Mouse (Mus musculus) ES-E14 (cell line): Measurements from ENCODE around the gene Arrb2.
A peak's percentile ranks its signal among the peaks of the same experiment; 100 is the strongest.
"Not testable (repeated sequence)": the region's sequence is repeated elsewhere in the genome, so short reads cannot be mapped to it uniquely, and the experiment has no call there.

Experiments
- CHD2 ChIP-seq: IDR thresholded peaks from 2 replicates; pipeline ENCODE4 v1.6.1; 2014; ENCODE audit warnings: mild to moderate bottlenecking, low read depth, low read length, inconsistent platforms
- HCFC1 ChIP-seq: IDR thresholded peaks from 2 replicates; pipeline ENCODE4 v1.6.1; 2012; ENCODE audit warnings: low read length, inconsistent platforms, borderline replicate concordance; ENCODE audit not compliant: insufficient read depth
- MAFK ChIP-seq: IDR thresholded peaks from 2 replicates; pipeline ENCODE4 v1.6.1; 2014; ENCODE audit warnings: mild to moderate bottlenecking, low read depth, low read length, inconsistent platforms; ENCODE audit not compliant: insufficient read depth
- ZNF384 ChIP-seq: IDR thresholded peaks from 2 replicates; pipeline ENCODE4 v1.6.1; 2012; ENCODE audit warnings: low read depth, low read length, inconsistent platforms

DNA sequence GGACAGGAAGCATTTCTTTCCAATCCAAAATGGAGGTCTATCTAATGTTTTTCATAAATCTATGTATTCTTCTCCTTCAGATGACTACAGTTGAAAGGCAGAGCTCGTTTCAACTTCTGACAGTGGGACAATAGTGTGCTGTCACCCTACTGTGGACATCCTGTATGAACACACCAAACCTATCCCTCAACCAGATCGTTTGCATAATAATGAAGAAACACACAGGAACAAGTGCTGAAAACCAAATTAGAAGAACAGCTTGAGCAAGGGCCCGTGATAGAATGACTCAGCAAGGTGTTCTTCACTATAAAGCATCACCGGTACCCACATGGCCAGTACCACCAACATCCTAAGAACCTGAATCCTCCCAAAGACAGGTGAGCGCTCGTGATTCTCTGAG, 5.8 kb upstream of the Arrb2 start:
- TF ChIP-seq MAFK = 0 out of 2 replicates have a peak, but pooled peaks have one; percentile 38
- not testable (repeated sequence) for TF ChIP-seq HCFC1, ZNF384, CHD2
